Mouse (Mus musculus) ES-E14 (cell line): ENCODE data around the gene Clec2i.

ENCODE experiments used
- CHD2 ChIP-seq: IDR thresholded peaks from 2 replicates; pipeline ENCODE4 v1.6.1; 2014; ENCODE audit warnings: mild to moderate bottlenecking, low read depth, low read length, inconsistent platforms
- HCFC1 ChIP-seq: IDR thresholded peaks from 2 replicates; pipeline ENCODE4 v1.6.1; 2012; ENCODE audit warnings: low read length, inconsistent platforms, borderline replicate concordance; ENCODE audit not compliant: insufficient read depth
- ZNF384 ChIP-seq: IDR thresholded peaks from 2 replicates; pipeline ENCODE4 v1.6.1; 2012; ENCODE audit warnings: low read depth, low read length, inconsistent platforms

- no peak for TF ChIP-seq HCFC1
- TF ChIP-seq ZNF384: no peak
- no peak for TF ChIP-seq CHD2
Observed at GRCm38 (mm10) chr6:128845998-128846542, 41.3 kb upstream of the Clec2i start.
